Mouse (Mus musculus) ovary, adult 18-20 months (tissue): ENCODE results near the gene Samd3.

Experiments used
- DNase-seq: peaks from one replicate; pipeline ENCODE4 v3.0.0; 2022; ENCODE audit warnings: low spot score, mixed read lengths

Gene Samd3

GRCm38 (mm10) chr10:26229488-26229887 lies at the start of gene Samd3:
Gene Samd3, plus strand, starts transcription at chr10:26229707.
- DNase-seq, result no peak

- no peak for DNase-seq
Measured at GRCm38 (mm10) chr10:26185289-26185688, 44.2 kb upstream of the Samd3 start.

GRCm38 (mm10) chr10:26190811-26191210 lies 38.7 kb upstream of the Samd3 start:
- no peak for DNase-seq

GRCm38 (mm10) chr10:26194892-26195291 lies 34.6 kb upstream of the Samd3 start:
- no peak for DNase-seq

GRCm38 (mm10) chr10:26202708-26203368 lies 26.7 kb upstream of the Samd3 start:
- no peak for DNase-seq

- no peak for DNase-seq
Measured at GRCm38 (mm10) chr10:26220729-26221128, 8.8 kb upstream of the Samd3 start.

GRCm38 (mm10) chr10:26226241-26226640 lies 3.3 kb upstream of the Samd3 start:
- DNase-seq, result no peak

GRCm38 (mm10) chr10:26226734-26227133 lies 2.8 kb upstream of the Samd3 start:
- no peak for DNase-seq

GRCm38 (mm10) chr10:26228187-26228586 lies 1.3 kb upstream of the Samd3 start:
- DNase-seq, result no peak

- no peak for DNase-seq
Measured at GRCm38 (mm10) chr10:26232071-26232653, 2.7 kb downstream of the Samd3 start.

- no peak for DNase-seq
Measured at GRCm38 (mm10) chr10:26238559-26238958, 9.1 kb downstream of the Samd3 start.

- no peak for DNase-seq
Measured at GRCm38 (mm10) chr10:26239090-26239489, 9.6 kb downstream of the Samd3 start.

GRCm38 (mm10) chr10:26243203-26243602 lies 13.7 kb downstream of the Samd3 start:
- no peak for DNase-seq

- DNase-seq, result no peak
Measured at GRCm38 (mm10) chr10:26244466-26244865, 15.0 kb downstream of the Samd3 start.

- no peak for DNase-seq
Measured at GRCm38 (mm10) chr10:26249426-26250165, 20.1 kb downstream of the Samd3 start.

- DNase-seq, result no peak
Measured at GRCm38 (mm10) chr10:26259908-26260307, 30.4 kb downstream of the Samd3 start.

- DNase-seq, result no peak
Measured at GRCm38 (mm10) chr10:26263744-26264459, 34.4 kb downstream of the Samd3 start.

- no peak for DNase-seq
Measured at GRCm38 (mm10) chr10:26275414-26275813, 45.9 kb downstream of the Samd3 start.

GRCm38 (mm10) chr10:26280009-26280408 lies 50.5 kb downstream of the Samd3 start:
- DNase-seq, result no peak

- no peak for DNase-seq
Measured at GRCm38 (mm10) chr10:26287136-26287535, 57.6 kb downstream of the Samd3 start.

GRCm38 (mm10) chr10:26297200-26297599 lies 67.7 kb downstream of the Samd3 start:
- no peak for DNase-seq

GRCm38 (mm10) chr10:26297626-26298025 lies 68.1 kb downstream of the Samd3 start:
- no peak for DNase-seq

GRCm38 (mm10) chr10:26302336-26302735 lies 72.8 kb downstream of the Samd3 start:
- DNase-seq, result no peak
